Mouse (Mus musculus) layer of hippocampus, adult 9-11 months (tissue): ENCODE data around the gene Tmem121.
A peak's percentile ranks its signal among the peaks of the same experiment; 100 is the strongest.
"Not testable (repeated sequence)": the region's sequence is repeated elsewhere in the genome, so short reads cannot be mapped to it uniquely, and the experiment has no call there.

Source experiments
- DNase-seq: peaks from one replicate; pipeline ENCODE4 v3.0.0; 2022

Gene Tmem121

DNA sequence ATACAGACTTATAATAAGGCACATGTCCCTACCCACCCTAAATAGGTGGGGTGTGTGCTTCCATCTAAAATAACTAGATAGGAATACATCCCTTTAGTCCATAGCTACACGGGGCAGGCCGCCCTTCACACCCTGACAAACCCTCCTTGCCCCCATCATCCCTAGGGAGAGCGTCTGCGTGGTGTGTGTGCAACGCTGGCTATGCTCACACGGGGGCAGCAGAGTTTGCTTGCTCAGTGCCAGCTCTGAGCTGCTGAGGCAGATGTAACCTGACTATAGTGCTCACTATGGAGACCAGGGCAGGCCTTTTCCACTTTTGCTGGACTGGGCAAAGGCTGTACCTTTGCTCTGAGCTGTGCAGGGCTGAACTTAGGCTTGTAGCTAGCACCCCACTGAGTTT, 37.0 kb downstream of the Tmem121 start:
- DNase-seq: peak; percentile 31

DNA sequence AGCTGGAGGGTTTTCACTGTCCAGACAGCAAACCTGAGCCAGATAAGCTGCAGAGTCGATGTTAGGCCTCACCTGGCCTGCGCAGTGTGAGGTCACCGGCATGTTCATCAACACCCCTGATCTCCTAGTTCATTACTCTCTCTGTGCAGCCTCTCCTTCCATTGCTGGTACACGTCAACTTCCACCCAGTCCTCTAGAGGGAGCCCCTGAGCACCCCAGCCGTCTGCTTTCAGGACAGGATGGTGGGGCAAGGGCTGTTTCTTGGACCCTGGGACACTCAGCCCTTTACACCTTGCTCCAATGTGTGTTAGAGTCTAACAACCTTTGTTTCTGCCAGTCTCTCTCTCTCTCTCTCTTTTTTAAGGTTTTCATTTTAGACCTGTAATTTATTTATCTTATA, 38.5 kb downstream of the Tmem121 start:
- no peak for DNase-seq

DNA sequence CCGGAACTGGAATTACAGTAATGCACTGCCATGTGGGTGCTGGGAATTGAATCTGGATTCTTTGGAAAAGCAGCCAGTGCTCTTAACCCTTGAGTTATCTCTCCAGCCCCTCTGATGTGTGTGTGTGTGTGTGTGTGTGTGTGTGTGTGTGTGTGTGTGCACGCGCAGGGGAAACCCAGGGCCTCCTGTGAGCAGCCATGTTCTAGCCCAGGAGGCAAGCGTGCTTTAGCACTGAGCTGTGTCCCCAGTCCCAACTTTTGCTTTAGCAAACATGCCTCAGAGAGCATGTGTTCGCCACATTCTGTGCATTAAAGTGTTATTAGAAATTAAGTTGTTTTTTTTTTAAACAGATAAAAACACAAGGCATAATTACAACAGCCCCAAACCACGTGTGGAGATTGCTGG, 39.0 kb downstream of the Tmem121 start:
- DNase-seq: no peak

DNA sequence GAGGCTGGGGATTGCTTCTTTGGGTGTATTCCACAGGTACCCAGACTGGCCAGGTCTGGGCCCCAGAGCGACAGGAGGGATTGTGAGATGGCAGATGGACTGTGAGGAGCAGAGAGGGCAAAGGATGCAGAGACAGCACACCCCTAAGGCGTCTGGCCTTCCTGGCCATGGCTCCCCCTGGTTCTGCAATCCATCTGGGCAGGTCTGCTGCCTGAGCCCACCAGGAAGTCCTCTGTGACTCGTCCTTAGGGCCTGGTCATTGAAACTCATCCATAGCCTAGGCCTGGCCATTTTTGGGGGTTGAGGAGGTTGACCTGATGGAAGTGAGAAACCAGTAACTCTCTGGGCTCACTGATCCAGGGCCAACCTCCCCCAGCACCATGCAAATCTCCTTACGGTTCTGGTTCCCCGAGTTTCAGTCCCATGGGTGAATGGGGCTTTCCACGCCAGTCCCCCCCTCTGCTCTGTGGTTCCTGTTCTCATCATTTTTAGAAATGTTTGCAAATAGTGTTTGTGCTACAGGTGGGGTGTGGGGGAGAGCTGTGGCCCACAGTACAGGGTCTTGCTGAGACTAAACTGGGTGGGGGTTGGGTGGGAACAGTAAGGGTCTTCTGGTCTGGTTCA, 42.4 kb downstream of the Tmem121 start:
- no peak for DNase-seq

DNA sequence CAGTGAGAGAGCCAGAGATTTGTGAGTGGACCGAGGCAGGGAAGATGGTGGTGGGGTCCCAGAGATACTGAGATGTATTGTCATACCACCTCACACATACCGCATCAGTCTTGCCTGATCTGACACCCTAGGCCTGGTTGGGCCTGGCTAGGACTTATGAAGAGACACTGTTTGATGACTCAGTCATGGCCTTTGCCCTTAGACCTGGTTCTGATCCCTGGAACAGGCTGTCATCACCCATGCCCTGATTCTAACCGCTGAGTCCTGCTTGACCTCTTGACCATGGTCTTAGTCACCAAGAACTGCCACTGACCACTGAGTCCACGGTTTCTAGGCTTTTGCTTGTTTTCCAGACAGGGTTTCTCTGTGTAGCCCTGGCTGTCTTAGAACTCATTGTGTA, 45.0 kb downstream of the Tmem121 start:
- DNase-seq: no peak

DNA sequence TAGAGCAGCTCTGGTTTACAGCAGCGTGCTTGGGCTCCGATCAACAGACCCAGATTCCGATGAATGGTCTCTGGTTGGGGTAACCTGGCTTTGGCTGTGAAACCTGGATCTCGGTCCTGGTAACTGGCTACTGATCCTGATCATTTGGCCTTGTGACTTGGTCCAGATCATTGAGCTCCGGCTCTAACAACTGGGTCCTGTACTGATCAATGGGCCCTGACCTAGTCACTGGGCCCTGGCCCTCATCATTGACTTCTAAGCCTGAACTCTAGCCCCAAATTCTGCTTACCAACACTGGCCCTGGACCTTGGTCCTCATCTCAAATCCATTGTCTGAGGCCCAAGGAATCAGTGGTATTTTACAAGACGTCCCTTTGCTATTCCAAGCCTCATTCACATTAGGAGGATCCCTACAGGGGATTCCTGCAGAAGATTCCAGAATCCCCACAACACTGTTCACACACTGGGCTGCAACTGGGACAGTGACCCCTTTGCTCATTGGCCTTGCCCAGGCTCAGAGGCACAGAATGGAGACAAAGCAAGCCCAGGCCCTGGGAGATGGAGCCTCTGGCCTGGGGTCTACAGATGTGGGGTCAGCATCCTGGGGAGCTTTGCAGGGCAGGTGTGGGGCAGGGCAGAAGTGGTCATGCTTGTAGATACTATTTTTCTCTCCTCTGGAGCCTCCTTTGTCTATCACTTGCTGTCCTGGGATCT, 46.0 kb downstream of the Tmem121 start:
- DNase-seq: not testable (repeated sequence)

DNA sequence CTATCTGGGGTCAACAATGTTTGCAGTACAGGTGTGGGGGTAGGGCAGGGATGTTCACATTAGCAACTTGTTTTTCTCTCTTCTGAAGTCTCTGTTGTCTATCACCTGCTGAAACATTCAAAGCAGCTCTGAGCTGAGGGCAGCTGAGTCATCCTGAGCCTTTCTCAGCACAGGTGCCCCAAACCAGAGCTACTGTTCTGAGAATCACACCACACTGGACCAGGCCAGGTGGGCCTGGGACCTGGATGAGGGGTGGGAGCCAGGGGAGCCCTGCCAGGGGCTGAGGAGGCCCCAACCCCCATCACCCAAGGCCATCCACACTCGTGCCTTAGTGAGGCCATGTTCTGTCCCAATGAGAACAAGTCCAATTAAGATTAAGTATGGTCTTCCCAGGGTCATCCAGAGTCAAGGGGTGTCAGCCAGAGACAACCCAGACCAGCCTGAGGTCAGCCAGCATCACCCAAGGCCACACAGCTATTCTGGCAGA, 46.6 kb downstream of the Tmem121 start:
- not testable (repeated sequence) for DNase-seq
